Mouse (Mus musculus): ENCODE results near the gene Gpr173.

- TF ChIP-seq CTCF (IDR thresholded peaks at IDR 0.05; ENCODE audit: low read depth, low read length) (no peak), GATA1 (IDR thresholded peaks at IDR 0.05; ENCODE audit: borderline replicate concordance, low read length) (no peak)
These were observed 21.9 kb downstream of the Gpr173 start for GRCm38 (mm10) chrX:152346587-152346986.
